Mouse (Mus musculus) erythroblast, embryonic 14.5 days (primary cell): ENCODE results near the gene Sptlc3.

Experiments
- GATA1 ChIP-seq: IDR thresholded peaks from 2 replicates; pipeline ENCODE4 v1.6.1; 2012; ENCODE audit warnings: low read length, inconsistent platforms, mixed read lengths
- TAL1 ChIP-seq: IDR thresholded peaks from 3 replicates; pipeline ENCODE4 v1.6.1; 2012; ENCODE audit warnings: low read length, inconsistent platforms, mixed read lengths

DNA sequence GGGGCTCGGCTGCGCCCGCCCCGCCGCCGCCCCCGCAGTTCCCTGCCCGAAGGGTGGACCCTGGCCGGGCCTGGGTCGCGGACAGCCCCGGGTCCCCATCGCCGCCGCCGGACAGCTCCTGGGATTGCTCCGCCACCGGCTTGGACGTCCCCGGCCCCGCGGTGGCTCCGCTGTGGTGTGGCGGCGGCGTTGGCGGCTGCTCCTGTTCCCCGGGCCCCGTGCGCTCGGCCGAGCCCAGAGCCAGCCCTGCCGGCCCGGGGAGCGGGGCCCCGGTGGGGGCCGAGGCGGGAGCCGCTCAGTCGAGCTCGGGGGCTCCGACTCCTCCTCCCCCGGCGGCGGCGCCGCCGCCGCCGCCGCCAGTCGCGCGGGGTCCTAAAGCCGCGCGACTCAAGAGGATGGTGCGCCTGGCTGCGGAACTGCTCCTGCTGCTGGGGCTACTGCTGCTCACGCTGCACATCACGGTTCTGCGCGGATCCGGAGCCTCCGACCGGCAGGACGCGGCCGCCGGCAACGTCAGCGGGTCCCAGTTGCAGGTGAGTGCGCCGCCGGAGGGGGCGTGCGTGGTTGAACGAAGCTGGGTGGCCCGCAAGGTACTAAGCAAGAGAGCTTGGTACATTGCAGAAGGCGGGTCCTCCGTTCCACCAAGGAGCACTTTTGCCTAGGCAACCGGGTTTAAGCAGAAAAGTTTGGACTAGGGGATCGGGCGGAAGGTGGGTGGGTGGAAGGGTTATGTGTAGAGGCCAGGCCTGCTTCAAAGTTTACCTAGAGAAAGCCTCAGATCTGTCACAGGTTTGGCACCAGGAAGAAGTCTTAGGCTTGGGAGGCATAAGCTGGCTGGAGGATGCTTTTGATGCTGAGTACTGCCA is 184.8 kb downstream of the Sptlc3 start:
- TF ChIP-seq TAL1 (no peak), GATA1 (no peak)
